Mouse (Mus musculus): Measurements from ENCODE around the gene Adamts17.

DNA sequence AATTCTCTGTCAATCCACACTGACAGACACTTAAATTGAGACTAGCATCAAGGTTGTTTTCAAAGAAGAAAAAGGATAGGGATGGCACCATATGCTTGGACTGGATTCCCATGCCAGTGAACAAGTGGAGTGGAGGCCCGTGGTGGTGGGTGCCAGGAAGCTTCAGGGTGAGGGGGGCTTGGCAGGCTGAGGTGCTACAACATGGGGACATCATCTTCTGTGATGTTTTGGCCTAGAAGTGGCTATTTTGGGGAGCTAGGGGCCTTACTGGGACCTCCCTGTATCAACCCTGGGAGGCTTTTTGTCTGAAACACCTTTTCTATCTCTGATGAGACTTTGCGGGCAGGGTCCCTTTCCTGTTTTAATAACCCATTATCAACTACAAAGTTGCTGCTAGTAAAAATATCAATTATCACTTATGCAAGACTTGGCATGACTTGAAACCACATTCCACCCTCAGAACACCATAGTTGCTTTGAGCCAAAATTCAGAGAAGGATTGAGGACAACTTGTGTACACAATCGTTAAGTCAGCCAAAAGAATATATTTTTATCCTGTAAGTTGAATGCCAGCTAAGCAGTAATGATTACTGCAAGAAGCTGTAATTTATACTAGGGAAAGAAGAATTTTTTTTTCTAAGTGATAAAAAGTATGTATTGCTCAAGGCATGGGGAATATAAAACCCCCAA is 150.0 kb downstream of the Adamts17 start:
- TF ChIP-seq CTCF (IDR thresholded peaks at IDR 0.05; ENCODE audit: low read depth, low read length): no peak
- no peak for TF ChIP-seq GATA1 (IDR thresholded peaks at IDR 0.05; ENCODE audit: borderline replicate concordance, low read length)
- no peak for TF ChIP-seq TAL1 (conservative IDR thresholded peaks at IDR 0.05; ENCODE audit: low read depth, low read length)
